ENCODE assay signal across 22 mouse cellular contexts in the genomic region with DNA sequence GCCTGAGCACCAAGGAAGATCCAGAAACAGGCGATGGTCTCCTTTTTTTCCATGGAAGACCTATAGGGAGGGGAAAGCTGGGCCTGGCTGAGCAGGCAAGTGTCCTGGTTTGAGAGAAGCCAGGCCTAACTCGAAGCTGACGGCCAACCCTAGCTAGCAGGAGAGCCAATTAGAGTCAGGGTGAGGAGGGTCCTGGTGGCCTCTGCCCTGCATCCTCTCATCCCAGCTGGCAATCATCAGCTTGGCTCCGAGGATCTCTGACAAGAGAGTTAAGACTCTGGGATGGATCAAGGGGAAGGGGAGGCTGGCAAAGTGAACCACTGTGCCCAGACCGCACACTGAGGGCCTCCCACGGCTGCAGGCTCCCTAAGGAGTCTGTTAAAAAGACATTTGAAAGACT.
DNase-seq lines count a peak whose midpoint lies in the region; ATAC-seq and TF ChIP-seq lines count a peak whose summit lies in the region.
"Had no signal": no experiment of that assay in that cellular context is flagged by ENCODE, and none has a peak within 500 bp of the region (broad histone marks: within the 10 kb centered on the region; RNA-seq: fewer than 3 reads in every experiment).

No protein-coding gene starts in this region.

- H3K4me2 ChIP-seq in stomach, embryonic 16.5 days (ENCODE audit: low read depth, low read length) = no peak overlapping the region
- H3K4me2 ChIP-seq in stomach, postnatal 0 days (replicated peaks; ENCODE audit: low read depth) = no peak overlapping the region
- H3K4me2 ChIP-seq in embryonic facial prominence, embryonic 14.5 days (ENCODE audit: low read depth, low read length) = no peak overlapping the region
- H3K4me2 ChIP-seq: forebrain, embryonic 15.5 days; hindbrain, embryonic 12.5 days had no signal

- H3K9ac ChIP-seq in stomach, embryonic 16.5 days (ENCODE audit: low read length) = no peak overlapping the region
- no peak overlapping the region for H3K9ac ChIP-seq in stomach, postnatal 0 days (ENCODE audit: low read length)
- H3K9ac ChIP-seq in embryonic facial prominence, embryonic 14.5 days (ENCODE audit: low read depth, low read length) = no peak overlapping the region
- H3K9ac ChIP-seq: forebrain, embryonic 15.5 days; hindbrain, embryonic 12.5 days had no signal

- no peaks in the 10 kb centered on the region for H3K9me3 ChIP-seq in stomach, embryonic 16.5 days (replicated peaks; ENCODE audit: control insufficient read depth, low read length)
- H3K9me3 ChIP-seq in stomach, postnatal 0 days (ENCODE audit: control insufficient read depth, low read length) = no peaks in the 10 kb centered on the region
- H3K9me3 ChIP-seq in embryonic facial prominence, embryonic 14.5 days (ENCODE audit: control insufficient read depth, low read length) = no peaks in the 10 kb centered on the region
- H3K9me3 ChIP-seq: forebrain, embryonic 15.5 days; heart, embryonic 10.5 days; hindbrain, embryonic 12.5 days had no signal

- H3K27me3 ChIP-seq in stomach, embryonic 16.5 days (ENCODE audit: control insufficient read depth, insufficient read depth, low read length) = no peaks in the 10 kb centered on the region; the same call in 1 of the 2 replicates
- H3K27me3 ChIP-seq in stomach, postnatal 0 days (ENCODE audit: control insufficient read depth, insufficient read depth, low read length) = no peaks in the 10 kb centered on the region
- peaks cover 10% of the 10 kb centered on the region; the same call in 1 of the 2 replicates for H3K27me3 ChIP-seq in embryonic facial prominence, embryonic 14.5 days (replicated peaks; ENCODE audit: control insufficient read depth, insufficient read depth, low read length)
- H3K27me3 ChIP-seq: forebrain, embryonic 15.5 days had no signal

- H3K36me3 ChIP-seq in stomach, embryonic 16.5 days (ENCODE audit: control insufficient read depth, insufficient read depth, low read length) = no peaks in the 10 kb centered on the region
- no peaks in the 10 kb centered on the region for H3K36me3 ChIP-seq in stomach, postnatal 0 days (ENCODE audit: control insufficient read depth, insufficient read depth, low read length)
- no peaks in the 10 kb centered on the region for H3K36me3 ChIP-seq in embryonic facial prominence, embryonic 14.5 days (ENCODE audit: control insufficient read depth, insufficient read depth, low read length)
- H3K36me3 ChIP-seq: forebrain, embryonic 15.5 days; heart, embryonic 10.5 days; hindbrain, embryonic 12.5 days had no signal

- ATAC-seq in stomach, embryonic 16.5 days (ENCODE audit: insufficient read depth, low FRiP score) = 0 out of 2 replicates have a peak, but pooled peaks have one; percentile 18
- ATAC-seq in stomach, postnatal 0 days (ENCODE audit: low FRiP score, low TSS enrichment) = no peak
- ATAC-seq in embryonic facial prominence, embryonic 14.5 days (ENCODE audit: low read depth) = no peak
- ATAC-seq: activated CD4-positive, CD25-positive, alpha-beta regulatory T cell, adult 4 months; forebrain, embryonic 15.5 days; hindbrain, embryonic 16.5 days; inflammation-experienced regulatory T-cells, adult 6 months; Patski had no signal

- H3K4me1 ChIP-seq in stomach, embryonic 16.5 days (ENCODE audit: control insufficient read depth, insufficient read depth, low read length) = peaks cover 8% of the 10 kb centered on the region; the same call in 1 of the 2 replicates
- no peaks in the 10 kb centered on the region for H3K4me1 ChIP-seq in stomach, postnatal 0 days (replicated peaks; ENCODE audit: control insufficient read depth, insufficient read depth)
- peaks cover 3% of the 10 kb centered on the region; the same call in 1 of the 2 replicates for H3K4me1 ChIP-seq in embryonic facial prominence, embryonic 14.5 days (ENCODE audit: control insufficient read depth, insufficient read depth, low read length)
- H3K4me1 ChIP-seq: forebrain, embryonic 15.5 days had no signal

- no peak overlapping the region for H3K27ac ChIP-seq in stomach, embryonic 16.5 days (ENCODE audit: low read length)
- no peak overlapping the region for H3K27ac ChIP-seq in stomach, postnatal 0 days (replicated peaks)
- H3K27ac ChIP-seq in embryonic facial prominence, embryonic 14.5 days (replicated peaks; ENCODE audit: low read depth, low read length) = peak overlapping the region; percentile 55
- H3K27ac ChIP-seq: forebrain, embryonic 15.5 days; heart, embryonic 10.5 days; hindbrain, embryonic 12.5 days had no signal

- DNase-seq in embryo, embryonic 11 days = peak; percentile 21
- DNase-seq in embryo, embryonic 9.5 days (ENCODE audit: extremely low spot score) = no peak
- DNase-seq in stomach, postnatal 0 days (ENCODE audit: low spot score) = no peak
- DNase-seq in embryonic facial prominence, embryonic 14.5 days (ENCODE audit: low spot score) = no peak
- no peak for DNase-seq in ovary, postnatal 10 days (ENCODE audit: low spot score)
- no peak for DNase-seq in adipocyte (ENCODE audit: low spot score)
- DNase-seq: adrenal gland, adult 2 months; adrenal gland, postnatal 36 days; cerebellum, adult 2 months; cerebellum, postnatal 10 days; gastrocnemius, postnatal 10 days; heart, adult 18-20 months; heart, postnatal 10 days; heart, postnatal 4 days had no signal

- WGBS in stomach, embryonic 16.5 days = 50% methylated on average over 6 of the region's 6 CpGs
- 59% methylated on average over 6 of the region's 6 CpGs for WGBS in stomach, postnatal 0 days
- WGBS in embryonic facial prominence, embryonic 14.5 days = 63% methylated on average over 5 of the region's 6 CpGs

- no peak overlapping the region for H3K4me3 ChIP-seq in stomach, embryonic 16.5 days (replicated peaks; ENCODE audit: low read length)
- no peak overlapping the region for H3K4me3 ChIP-seq in stomach, postnatal 0 days (ENCODE audit: low read depth, low read length)
- no peak overlapping the region for H3K4me3 ChIP-seq in embryonic facial prominence, embryonic 14.5 days (ENCODE audit: low read depth, low read length)
- H3K4me3 ChIP-seq: forebrain, embryonic 15.5 days; heart, embryonic 10.5 days; hindbrain, embryonic 12.5 days had no signal

- no peak for TF ChIP-seq CTCF in stomach, postnatal 0 days (IDR thresholded peaks at IDR 0.05; ENCODE audit: low read depth)

- TF ChIP-seq EP300 in stomach, postnatal 0 days (optimal IDR thresholded peaks at IDR 0.05) = no peak
